Mouse (Mus musculus) macrophage (primary cell): ENCODE results near the gene 4933407L21Rik. TPM values are rescaled to one million over a fixed set of nuclear protein-coding genes. Genes with fewer than 3 reads are reported as not detected.

Source experiments
- polyA plus RNA-seq: library from polyadenylated mRNA; stranded (reverse); fragments of 250-400 nt; gene quantifications from 3 replicates; pipeline ENCODE4 v1.2.4, GENCODE M21; 2018; ENCODE audit warnings: inconsistent platforms

The 4933407L21Rik gene
- polyA plus RNA-seq, 1 experiment from 2014 or later, result not detected

Other genes with a start within 250 kb of the 4933407L21Rik start
- gene A630001G21Rik, start 149.8 kb upstream of the 4933407L21Rik start, polyA plus RNA-seq, result 21.9 to 32.0 TPM (median 29.3 TPM) in 3 replicates
- gene Cab39, start 135.0 kb upstream of the 4933407L21Rik start, polyA plus RNA-seq, result 120 to 143 TPM (median 143 TPM) in 3 replicates
- gene Itm2c, start 34.2 kb upstream of the 4933407L21Rik start, polyA plus RNA-seq, result 124 to 253 TPM (median 156 TPM) in 3 replicates
- 0.06 to 0.75 TPM (median 0.22 TPM) in 3 replicates for gene Gpr55, start 32.5 kb downstream of the 4933407L21Rik start, polyA plus RNA-seq
- not detected in 3 replicates for gene Spata3, start 88.3 kb downstream of the 4933407L21Rik start, polyA plus RNA-seq
- gene 2810459M11Rik, start 117.4 kb downstream of the 4933407L21Rik start, polyA plus RNA-seq, result not detected in 3 replicates
- gene Psmd1, start 135.9 kb downstream of the 4933407L21Rik start, polyA plus RNA-seq, result 78.8 to 209 TPM (median 123 TPM) in 3 replicates
- 2.2 to 9.7 TPM (median 5.1 TPM) in 3 replicates for gene Htr2b, start 183.5 kb downstream of the 4933407L21Rik start, polyA plus RNA-seq
- 5.7 TPM in 1 of 3 replicates, not detected in the others for gene Gm21972, start 205.2 kb downstream of the 4933407L21Rik start, polyA plus RNA-seq
- gene Armc9, start 226.3 kb downstream of the 4933407L21Rik start, polyA plus RNA-seq, result 3.2 to 4.9 TPM (median 4.5 TPM) in 3 replicates